Mouse (Mus musculus) hindbrain, embryonic 10.5 days (tissue): ENCODE data around the gene Kcnk15. TPM values are rescaled to one million over a fixed set of nuclear protein-coding genes. Genes with fewer than 3 reads are reported as not detected.

ENCODE experiments used
- DNase-seq: peaks from one replicate; pipeline ENCODE4 v3.0.0-alpha.2; 2017; ENCODE audit warnings: low spot score
- H3K27ac ChIP-seq: fragments of 300-500 bp; sonication (generic); 2 replicates; pipeline ENCODE4 v1.5.1; 2016; ENCODE audit warnings: mild to moderate bottlenecking, moderate library complexity
- H3K27me3 ChIP-seq: fragments of 300-500 bp; sonication (generic); 2 replicates; pipeline ENCODE4 v1.6.1; 2016; ENCODE audit warnings: mild to moderate bottlenecking; ENCODE audit not compliant: poor library complexity, insufficient read depth, severe bottlenecking
- H3K36me3 ChIP-seq: fragments of 300-500 bp; sonication (generic); 2 replicates; pipeline ENCODE4 v1.6.1; 2016; ENCODE audit warnings: mild to moderate bottlenecking, moderate library complexity
- H3K4me1 ChIP-seq: fragments of 300-500 bp; sonication (generic); replicated peaks from 2 replicates; pipeline ENCODE4 v1.6.1; 2016; ENCODE audit warnings: mild to moderate bottlenecking
- H3K4me3 ChIP-seq: fragments of 300-500 bp; sonication (generic); 2 replicates; pipeline ENCODE4 v1.5.1; 2016; ENCODE audit warnings: mild to moderate bottlenecking, moderate library complexity
- H3K9me3 ChIP-seq: fragments of 300-500 bp; sonication (generic); 2 replicates; pipeline ENCODE4 v1.6.1; 2016; ENCODE audit warnings: mild to moderate bottlenecking, moderate library complexity
- WGBS: fragments of 180-500 bp; shearing (Covaris S2); methylation state at CpG from one replicate; pipeline ENCODE4 v1.1.7; 2016; 5-methylcytosine and 5-hydroxymethylcytosine counted together
- polyA plus RNA-seq: library from polyadenylated mRNA; unstranded; fragments of >200 nt; fragmentation: Nextera tagmentation; extraction: Ambion mirVana; gene quantifications from 2 replicates; pipeline ENCODE4 v1.2.1, GENCODE M21; 2016

The Kcnk15 gene
- polyA plus RNA-seq = not detected in 2 replicates

- H3K36me3 ChIP-seq = no peaks in the 10 kb centered on the region
- WGBS = 1% methylated on average over 38 of the region's 38 CpGs
Observed at GRCm38 (mm10) chr2:163853461-163853901, at the start of gene Kcnk15. Gene Kcnk15 (plus strand): TSS chr2:163853651.

GRCm38 (mm10) chr2:163803838-163804237 is 49.6 kb upstream of the Kcnk15 start:
- 80% methylated on average over 5 of the region's 5 CpGs for WGBS
- no peak overlapping the region for H3K4me3 ChIP-seq
- H3K9me3 ChIP-seq = no peaks in the 10 kb centered on the region
- no peaks in the 10 kb centered on the region for H3K4me1 ChIP-seq
- H3K27ac ChIP-seq = no peak overlapping the region
- no peaks in the 10 kb centered on the region for H3K36me3 ChIP-seq
- DNase-seq = no peak
- H3K27me3 ChIP-seq = no peaks in the 10 kb centered on the region

More at GRCm38 (mm10) chr2:163853461-163853901, at the start of gene Kcnk15:
- DNase-seq = peak; percentile 32
- no peaks in the 10 kb centered on the region for H3K9me3 ChIP-seq
- no peak within 1 kb of the TSS for H3K27ac ChIP-seq
- peaks cover 13% of the 10 kb centered on the region; the same call in 1 of the 2 replicates for H3K4me1 ChIP-seq
- peaks cover 91% of the 10 kb centered on the region for H3K27me3 ChIP-seq
- H3K4me3 ChIP-seq = peak within 1 kb of the TSS; percentile 30

GRCm38 (mm10) chr2:163809166-163809565 is 44.3 kb upstream of the Kcnk15 start:
- H3K36me3 ChIP-seq = no peaks in the 10 kb centered on the region
- no peak overlapping the region for H3K27ac ChIP-seq
- 91% methylated on average over 4 of the region's 4 CpGs for WGBS
- H3K4me1 ChIP-seq = peaks cover 13% of the 10 kb centered on the region
- H3K27me3 ChIP-seq = no peaks in the 10 kb centered on the region
- DNase-seq = no peak
- H3K9me3 ChIP-seq = no peaks in the 10 kb centered on the region
- no peak overlapping the region for H3K4me3 ChIP-seq

GRCm38 (mm10) chr2:163809704-163810103 is 43.7 kb upstream of the Kcnk15 start:
- no peak overlapping the region for H3K27ac ChIP-seq
- 61% methylated on average over 7 of the region's 7 CpGs for WGBS
- peaks cover 13% of the 10 kb centered on the region for H3K4me1 ChIP-seq
- no peaks in the 10 kb centered on the region for H3K9me3 ChIP-seq
- H3K27me3 ChIP-seq = no peaks in the 10 kb centered on the region
- no peaks in the 10 kb centered on the region for H3K36me3 ChIP-seq
- no peak for DNase-seq
- no peak overlapping the region for H3K4me3 ChIP-seq

GRCm38 (mm10) chr2:163813077-163813476 is 40.4 kb upstream of the Kcnk15 start:
- 73% methylated on average over 5 of the region's 5 CpGs for WGBS
- Histone ChIP-seq H3K9me3 (no peaks in the 10 kb centered on the region), H3K4me1 (peaks cover 13% of the 10 kb centered on the region), H3K27me3 (no peaks in the 10 kb centered on the region), H3K4me3 (no peak overlapping the region), H3K36me3 (no peaks in the 10 kb centered on the region), H3K27ac (no peak overlapping the region)
- no peak for DNase-seq

- WGBS = 89% methylated on average over 9 of the region's 9 CpGs
- Histone ChIP-seq H3K4me1 (peaks cover 9% of the 10 kb centered on the region), H3K27me3 (no peaks in the 10 kb centered on the region), H3K4me3 (no peak overlapping the region), H3K9me3 (no peaks in the 10 kb centered on the region), H3K27ac (no peak overlapping the region), H3K36me3 (no peaks in the 10 kb centered on the region)
- DNase-seq = no peak
Observed at GRCm38 (mm10) chr2:163814739-163815465, 38.5 kb upstream of the Kcnk15 start.

GRCm38 (mm10) chr2:163820607-163821006 is 32.8 kb upstream of the Kcnk15 start, which contains the start of gene Ccn5:
Gene Ccn5 (plus strand): TSS chr2:163820861.
- DNase-seq = no peak
- Histone ChIP-seq H3K36me3 (no peaks in the 10 kb centered on the region), H3K27me3 (peaks cover 2% of the 10 kb centered on the region; the same call in 1 of the 2 replicates), H3K4me3 (no peak within 1 kb of the TSS), H3K27ac (no peak within 1 kb of the TSS), H3K9me3 (no peaks in the 10 kb centered on the region), H3K4me1 (peaks cover 9% of the 10 kb centered on the region)
- 77% methylated on average over 4 of the region's 4 CpGs for WGBS

- WGBS = 5% methylated on average over 4 of the region's 4 CpGs
- peak overlapping the region; percentile 28 for H3K4me3 ChIP-seq
Observed at GRCm38 (mm10) chr2:163823248-163823647, 30.2 kb upstream of the Kcnk15 start.

GRCm38 (mm10) chr2:163823771-163824170 is 29.7 kb upstream of the Kcnk15 start:
- Histone ChIP-seq H3K4me3 (peak overlapping the region; percentile 28), H3K27ac (peak overlapping the region; percentile 35; the same call in 1 of the 2 replicates), H3K4me1 (peaks cover 9% of the 10 kb centered on the region), H3K27me3 (peaks cover 2% of the 10 kb centered on the region; the same call in 1 of the 2 replicates), H3K9me3 (no peaks in the 10 kb centered on the region), H3K36me3 (no peaks in the 10 kb centered on the region)
- DNase-seq = peak; percentile 62
- WGBS = 26% methylated on average over 11 of the region's 11 CpGs

More at GRCm38 (mm10) chr2:163823248-163823647, 30.2 kb upstream of the Kcnk15 start:
- peaks cover 2% of the 10 kb centered on the region; the same call in 1 of the 2 replicates for H3K27me3 ChIP-seq
- peak; percentile 64 for DNase-seq
- H3K9me3 ChIP-seq = no peaks in the 10 kb centered on the region
- no peaks in the 10 kb centered on the region for H3K36me3 ChIP-seq
- H3K27ac ChIP-seq = peak overlapping the region; percentile 35; the same call in 1 of the 2 replicates
- peaks cover 9% of the 10 kb centered on the region for H3K4me1 ChIP-seq

- Histone ChIP-seq H3K4me1 (peaks cover 9% of the 10 kb centered on the region), H3K27me3 (no peaks in the 10 kb centered on the region; the same call in 1 of the 2 replicates), H3K4me3 (no peak overlapping the region), H3K36me3 (no peaks in the 10 kb centered on the region), H3K9me3 (no peaks in the 10 kb centered on the region), H3K27ac (no peak overlapping the region)
- WGBS = 73% methylated on average over 1 of the region's 1 CpGs
- no peak for DNase-seq
Observed at GRCm38 (mm10) chr2:163825861-163826260, 27.6 kb upstream of the Kcnk15 start.

GRCm38 (mm10) chr2:163826494-163826893 is 27.0 kb upstream of the Kcnk15 start:
- WGBS = 87% methylated on average over 5 of the region's 5 CpGs
- no peaks in the 10 kb centered on the region for H3K36me3 ChIP-seq

GRCm38 (mm10) chr2:163831163-163831562 is 22.3 kb upstream of the Kcnk15 start:
- no peak for DNase-seq
- no peaks in the 10 kb centered on the region for H3K27me3 ChIP-seq
- WGBS = 68% methylated on average over 1 of the region's 1 CpGs

More at GRCm38 (mm10) chr2:163826494-163826893, 27.0 kb upstream of the Kcnk15 start:
- Histone ChIP-seq H3K4me3 (no peak overlapping the region), H3K9me3 (no peaks in the 10 kb centered on the region), H3K27me3 (no peaks in the 10 kb centered on the region), H3K4me1 (peaks cover 9% of the 10 kb centered on the region), H3K27ac (no peak overlapping the region)
- no peak for DNase-seq

GRCm38 (mm10) chr2:163838043-163838442 is 15.4 kb upstream of the Kcnk15 start:
- Histone ChIP-seq H3K4me3 (no peak overlapping the region), H3K4me1 (no peaks in the 10 kb centered on the region), H3K9me3 (no peaks in the 10 kb centered on the region), H3K36me3 (no peaks in the 10 kb centered on the region), H3K27ac (no peak overlapping the region), H3K27me3 (no peaks in the 10 kb centered on the region)
- DNase-seq = peak; percentile 78
- WGBS = 33% methylated on average over 9 of the region's 9 CpGs

More at GRCm38 (mm10) chr2:163831163-163831562, 22.3 kb upstream of the Kcnk15 start:
- no peaks in the 10 kb centered on the region for H3K36me3 ChIP-seq
- no peaks in the 10 kb centered on the region for H3K4me1 ChIP-seq
- H3K9me3 ChIP-seq = no peaks in the 10 kb centered on the region
- H3K4me3 ChIP-seq = no peak overlapping the region
- no peak overlapping the region for H3K27ac ChIP-seq
